Mouse (Mus musculus): Measurements from ENCODE around the gene Tmem59.

GRCm38 (mm10) chr4:107129373-107129772, 48.8 kb upstream of the Tmem59 start:
- TF ChIP-seq CTCF (IDR thresholded peaks at IDR 0.05; ENCODE audit: borderline replicate concordance, insufficient read depth, low read length): no peak
- no peak for TF ChIP-seq POLR2A (IDR thresholded peaks at IDR 0.05; ENCODE audit: low read depth, low read length)

Data from embryonic fibroblast, embryonic 13.5 days (primary cell).